Mouse (Mus musculus) mesoderm, embryonic 11.5 days (tissue): Measurements from ENCODE around the gene Zdhhc14.

Experiments
- DNase-seq: peaks from one replicate; pipeline ENCODE4 v3.0.0-alpha.2; 2012; ENCODE audit warnings: low read depth, low spot score

Zdhhc14 gene

DNA sequence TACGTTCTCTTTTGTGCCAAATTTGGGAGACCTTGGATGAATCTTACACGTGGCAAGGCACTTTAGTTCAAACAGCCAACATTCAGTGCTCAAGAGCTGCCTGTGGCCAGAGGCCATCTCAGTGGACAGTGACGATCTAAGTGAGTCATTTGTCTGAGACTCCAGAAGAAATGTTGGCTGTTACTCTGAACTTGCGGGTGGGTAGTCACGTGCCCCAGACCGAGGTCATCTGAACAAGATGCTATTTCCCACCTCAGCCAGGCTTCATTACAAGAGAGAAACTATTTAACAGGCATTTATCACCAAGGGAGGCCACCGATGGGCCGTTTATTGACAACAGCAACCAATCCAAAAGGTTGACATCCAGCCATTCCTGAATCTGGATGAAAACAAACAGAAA lies 174.3 kb downstream of the Zdhhc14 start:
- DNase-seq = no peak

DNA sequence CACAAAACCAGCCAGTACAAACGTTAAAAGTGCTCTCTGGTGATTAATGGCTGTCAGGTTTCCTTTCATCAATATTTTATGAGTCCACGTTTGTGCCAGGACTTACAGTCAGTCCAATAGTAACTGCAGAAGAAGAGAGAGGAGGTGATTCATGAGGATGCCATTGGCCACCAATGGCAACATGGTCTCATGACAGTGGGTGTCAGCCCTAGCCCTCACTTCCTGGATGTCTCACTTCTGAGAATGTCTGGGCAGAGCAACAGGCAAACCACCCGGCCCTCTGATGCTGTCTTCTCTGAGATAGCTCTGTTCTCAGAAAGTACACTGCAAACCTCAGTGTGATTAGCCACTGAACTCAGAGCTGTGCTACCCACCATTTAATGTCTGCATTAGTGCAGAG lies 176.1 kb downstream of the Zdhhc14 start:
- DNase-seq = no peak

DNA sequence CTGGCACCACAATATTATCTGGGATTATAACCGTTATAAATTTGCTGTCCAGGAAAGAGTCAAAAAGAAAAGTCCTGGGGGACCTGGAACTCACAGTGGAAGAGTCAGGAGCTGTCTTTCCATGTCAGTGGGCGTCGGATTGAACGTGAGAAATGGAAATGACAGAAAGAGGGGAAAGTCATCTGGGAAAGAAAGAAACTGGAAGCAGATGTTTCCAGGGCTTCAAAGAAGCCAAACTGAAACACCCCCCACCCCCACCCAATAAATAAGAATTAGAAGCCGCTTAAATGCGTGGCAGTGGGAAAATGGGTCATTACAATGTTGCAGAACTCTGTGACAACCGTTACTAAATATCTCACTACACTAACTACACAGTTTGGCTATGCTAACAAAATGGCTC lies 176.6 kb downstream of the Zdhhc14 start:
- no peak for DNase-seq

DNA sequence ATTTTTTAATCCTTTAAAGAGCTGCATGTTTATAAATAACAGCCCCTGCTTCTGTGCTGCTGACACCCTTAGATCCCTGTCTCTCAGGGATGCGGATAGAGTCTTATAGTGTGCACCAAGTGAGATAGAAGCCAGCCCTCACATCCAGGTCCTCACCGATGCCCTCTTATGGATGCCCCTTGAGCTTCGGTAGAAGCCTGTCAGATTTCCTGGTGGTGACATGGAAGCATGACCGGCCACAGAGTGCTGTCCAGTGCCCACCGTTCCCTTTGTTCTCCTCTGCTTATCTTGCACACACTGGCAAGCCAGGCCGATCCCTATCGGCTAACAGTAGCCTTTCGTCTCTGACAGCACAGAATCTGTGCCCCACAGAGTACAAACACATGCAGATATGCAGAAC lies 183.6 kb downstream of the Zdhhc14 start:
- no peak for DNase-seq

DNA sequence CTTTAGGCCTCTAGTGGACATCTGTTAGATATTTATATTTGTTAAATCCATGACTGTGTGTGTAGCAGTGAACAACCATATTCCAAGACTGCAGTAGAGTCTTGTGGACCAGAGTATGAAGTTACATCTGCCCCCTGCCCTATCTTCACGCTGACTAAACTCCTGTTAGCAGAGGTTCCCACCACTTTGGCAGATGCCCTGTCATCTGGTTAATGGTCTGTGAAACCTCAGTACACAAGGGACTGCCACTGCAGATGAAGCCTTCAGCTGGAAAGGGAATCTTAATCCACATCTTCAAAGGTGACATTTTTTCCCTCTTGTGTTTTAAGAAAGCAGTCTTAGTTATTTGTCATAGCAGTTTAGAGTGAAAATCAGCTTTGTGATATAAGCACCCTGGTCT lies 187.0 kb downstream of the Zdhhc14 start:
- DNase-seq = peak; percentile 45

DNA sequence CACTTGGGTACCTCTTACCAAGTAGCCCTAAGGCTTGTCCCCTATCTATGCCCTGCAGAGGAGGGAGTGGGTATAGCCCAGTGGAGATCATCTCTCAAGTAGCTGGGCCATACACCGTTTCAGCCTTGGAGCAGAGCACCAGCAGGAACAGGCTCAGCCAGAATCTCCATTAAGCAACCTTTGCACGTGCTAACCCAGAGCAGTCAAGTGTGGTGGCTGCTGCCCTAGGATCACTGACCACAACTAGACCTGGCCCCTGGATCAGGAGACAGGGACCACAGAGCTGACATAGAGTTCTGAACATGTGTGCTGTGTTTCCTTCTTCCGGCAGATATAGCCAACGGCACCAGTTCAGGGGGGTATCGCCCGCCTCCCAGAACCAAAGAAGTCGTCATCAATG lies 193.0 kb downstream of the Zdhhc14 start:
- DNase-seq = no peak

DNA sequence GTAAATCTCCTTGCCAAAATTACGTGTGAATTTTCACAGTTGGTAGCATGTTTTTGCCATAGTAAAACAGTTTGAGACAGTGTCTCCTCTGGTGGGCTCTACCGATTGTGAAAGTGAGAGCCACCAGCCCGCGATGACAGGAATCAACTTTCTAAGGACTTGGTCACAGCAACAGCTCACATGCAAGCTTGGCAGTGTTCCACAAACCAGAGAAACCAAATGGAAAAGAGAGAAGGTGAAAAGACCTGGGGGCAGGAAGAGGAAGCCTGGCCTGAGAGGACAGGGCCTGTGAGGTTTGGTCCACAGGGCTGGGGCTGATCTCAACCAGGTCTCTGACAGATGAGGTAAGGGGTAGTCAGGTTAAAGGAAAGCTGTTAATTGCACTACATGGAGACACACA lies 195.5 kb downstream of the Zdhhc14 start:
- DNase-seq = no peak

DNA sequence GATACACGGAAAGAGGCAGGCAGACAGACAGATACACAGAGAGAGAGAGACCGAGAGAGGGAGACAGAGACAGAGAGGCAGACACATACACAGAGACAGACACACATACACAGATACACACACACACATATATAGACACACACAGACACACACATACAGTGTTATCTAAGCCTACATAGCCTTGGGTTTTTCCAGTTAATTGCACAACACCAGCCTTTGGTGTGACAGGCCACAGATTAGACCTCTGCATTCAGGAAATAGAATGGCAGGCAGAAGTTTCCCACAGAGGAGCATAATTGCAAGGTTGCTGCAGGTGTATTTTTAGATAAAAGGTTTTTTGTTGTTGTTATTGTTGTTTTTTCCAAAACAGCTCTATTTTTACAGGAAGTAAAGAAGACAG lies 195.9 kb downstream of the Zdhhc14 start:
- DNase-seq = no peak

DNA sequence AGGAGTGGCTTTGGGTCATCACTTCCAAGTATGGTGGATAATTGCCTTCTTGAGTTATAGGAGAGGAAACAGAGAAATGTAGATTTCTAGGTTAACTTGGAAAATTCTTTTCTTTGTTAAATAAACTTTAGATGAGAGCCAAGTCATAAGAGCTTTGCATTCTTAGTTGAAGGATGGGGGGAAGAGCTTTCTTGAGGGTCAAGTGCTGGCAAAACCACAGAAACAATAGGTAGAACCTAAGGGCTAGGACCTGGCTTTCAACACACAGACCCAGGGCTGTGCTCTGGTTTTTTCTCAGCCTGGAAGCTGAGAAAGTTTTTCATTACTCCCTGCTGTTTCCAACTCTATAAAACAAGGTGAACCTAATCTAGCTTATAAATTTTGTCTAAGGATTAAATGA lies 196.3 kb downstream of the Zdhhc14 start:
- DNase-seq = no peak

DNA sequence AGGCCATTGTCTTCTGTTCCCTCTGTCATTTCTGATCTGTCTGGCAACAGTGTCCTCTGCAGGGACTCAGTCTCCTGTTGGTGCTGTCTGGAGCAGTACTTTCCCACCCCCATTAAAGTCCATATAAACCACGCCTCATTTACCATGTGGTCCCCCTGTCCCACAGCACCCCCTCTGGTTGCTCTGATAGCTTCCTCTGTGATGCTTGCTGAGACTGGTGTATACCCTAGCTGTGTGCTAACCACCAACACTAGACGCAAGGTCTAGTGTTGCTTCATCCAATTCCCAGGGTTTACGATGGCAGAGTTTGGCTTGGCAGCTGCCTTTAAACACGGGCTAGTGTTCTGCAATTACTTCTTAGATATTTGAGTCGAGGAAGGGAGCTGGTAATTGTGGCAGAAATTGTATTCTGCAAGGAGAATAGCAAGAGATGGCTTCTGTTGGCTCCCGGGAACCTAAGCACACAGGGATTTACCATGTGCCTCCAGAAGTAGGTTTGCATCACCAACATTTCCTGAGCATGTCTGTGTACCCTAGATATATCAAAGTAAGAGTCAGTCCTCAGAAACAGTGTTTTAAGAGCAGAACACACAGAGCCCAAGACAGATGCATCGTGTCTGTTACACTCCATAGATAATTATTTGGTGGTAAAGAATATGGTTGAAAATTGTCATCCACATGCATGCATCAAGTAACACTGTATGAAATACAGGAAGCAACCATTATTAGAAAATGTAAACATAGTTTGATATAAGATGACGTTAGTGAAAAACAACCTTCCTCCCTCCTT lies 198.6 kb downstream of the Zdhhc14 start:
- DNase-seq = no peak

DNA sequence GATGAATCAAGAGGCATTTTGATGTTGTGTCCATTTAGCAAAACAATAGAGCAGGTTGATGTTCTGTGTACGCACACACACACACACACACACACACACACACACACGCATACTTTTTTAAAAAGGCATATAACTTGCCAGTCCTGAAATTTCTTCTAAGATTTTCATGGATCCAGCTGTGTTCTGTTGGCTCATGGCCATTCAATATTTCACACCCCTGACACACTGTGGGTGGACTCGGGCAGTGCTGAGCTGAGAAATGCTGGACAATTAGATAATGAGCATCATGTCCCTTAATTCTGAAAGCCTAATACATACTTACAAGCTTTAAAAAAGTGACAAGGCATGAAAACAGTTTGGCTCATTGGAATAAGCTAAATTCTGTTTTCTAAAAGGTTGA lies 200.3 kb downstream of the Zdhhc14 start:
- DNase-seq = no peak

DNA sequence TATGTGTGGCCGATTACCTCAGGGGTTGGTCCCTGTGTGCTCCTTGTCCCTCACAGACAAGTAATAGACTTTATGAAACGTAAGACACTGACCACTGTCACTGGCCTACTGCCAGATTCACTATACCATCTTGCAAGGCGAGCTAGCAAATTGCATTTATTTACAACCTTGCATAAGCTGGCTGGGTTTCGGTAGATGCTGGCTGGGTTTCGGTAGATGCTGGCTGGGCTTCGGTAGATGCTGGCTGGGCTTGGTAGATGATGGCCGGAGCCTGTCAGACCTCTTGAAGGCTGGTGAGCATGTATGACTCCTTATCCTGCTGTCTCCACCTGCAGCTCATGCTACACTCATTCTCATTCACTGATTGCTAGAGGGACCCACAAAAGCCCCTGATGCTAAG lies 200.9 kb downstream of the Zdhhc14 start:
- no peak for DNase-seq

DNA sequence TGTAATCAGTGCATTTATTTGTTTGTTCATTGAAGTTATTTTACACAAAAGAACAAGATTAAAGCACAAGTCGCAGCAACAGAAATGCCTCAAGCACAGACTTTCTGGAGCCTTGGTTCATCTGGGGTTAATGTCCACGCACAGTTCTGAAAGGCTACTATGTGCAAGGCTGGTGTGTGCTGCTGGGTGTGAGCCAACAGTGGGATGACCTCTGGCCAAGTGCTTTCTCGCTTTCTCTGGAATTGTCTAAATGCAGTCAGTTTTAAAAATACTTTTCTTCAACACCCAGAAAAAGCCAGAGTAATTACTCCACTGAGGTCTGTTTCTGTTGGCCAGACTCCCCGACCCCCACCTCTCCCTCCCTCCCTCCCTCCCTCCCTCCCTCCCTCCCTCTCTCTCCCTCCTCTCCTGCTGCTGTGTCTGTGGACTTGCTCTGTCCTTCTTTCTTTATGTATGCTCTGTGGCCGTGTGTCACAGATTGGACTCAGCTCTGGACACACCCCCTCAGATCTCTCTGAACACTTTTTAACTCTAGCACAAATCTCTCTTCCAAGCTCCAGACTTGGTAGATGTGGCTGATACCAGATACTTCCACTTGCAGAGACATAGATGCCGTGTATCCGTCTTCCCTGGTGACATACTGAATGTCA lies 206.2 kb downstream of the Zdhhc14 start:
- DNase-seq = no peak

DNA sequence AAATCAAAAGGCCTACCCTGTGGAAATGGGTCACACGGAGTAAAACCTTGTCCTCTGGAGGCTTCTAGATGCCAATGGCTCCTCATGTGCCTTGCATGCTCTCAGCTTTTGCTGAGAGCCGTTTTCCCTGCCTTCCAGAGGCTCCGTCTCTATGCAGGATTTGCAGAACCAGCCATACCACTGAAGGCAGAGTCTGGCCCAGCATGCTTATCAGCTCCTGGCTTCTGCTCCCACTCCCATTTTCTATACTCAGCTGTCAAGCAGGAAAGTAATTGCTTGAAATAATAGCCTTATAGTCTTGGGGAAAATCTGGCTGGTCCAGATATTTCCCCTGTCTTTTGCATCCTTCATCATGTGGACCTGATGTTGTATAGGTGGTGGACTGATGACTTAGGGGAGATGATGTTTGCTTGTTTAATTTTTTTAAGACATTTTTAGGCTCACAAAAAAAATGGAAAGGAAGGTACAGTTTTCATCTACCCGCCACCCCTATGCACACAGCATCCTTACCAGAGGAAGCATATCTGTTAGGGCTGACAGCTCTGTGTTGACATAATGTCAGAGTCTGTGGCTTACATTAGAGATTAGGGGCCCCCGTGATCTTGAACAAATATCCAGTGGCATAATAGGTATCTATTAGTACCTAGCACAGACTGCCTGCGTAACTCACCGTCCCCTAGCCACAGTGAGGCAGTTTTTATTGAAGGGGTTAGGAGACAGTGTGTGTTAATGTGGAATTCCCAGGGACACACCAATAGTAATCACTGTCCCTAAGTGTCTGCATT lies 218.2 kb downstream of the Zdhhc14 start:
- no peak for DNase-seq

DNA sequence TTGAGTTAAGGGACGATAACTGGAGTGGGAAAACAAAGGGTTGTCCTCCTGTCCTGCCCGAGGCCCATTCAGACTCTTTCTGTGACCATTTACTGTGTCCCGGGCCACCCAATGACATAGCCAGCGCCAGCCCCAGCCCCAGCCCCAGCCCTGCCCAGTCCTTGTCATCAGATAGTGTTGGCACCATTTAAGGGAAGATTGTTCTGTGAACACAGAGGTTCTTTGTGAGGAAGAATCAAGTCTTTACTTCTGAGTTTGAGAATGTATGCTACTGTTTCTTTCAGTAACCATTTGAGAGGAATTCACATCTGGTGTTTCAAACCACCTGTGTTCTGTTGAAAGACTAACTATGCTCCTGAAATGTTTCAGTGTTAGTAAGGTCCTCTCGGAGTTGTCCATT lies 219.5 kb downstream of the Zdhhc14 start:
- DNase-seq = no peak

DNA sequence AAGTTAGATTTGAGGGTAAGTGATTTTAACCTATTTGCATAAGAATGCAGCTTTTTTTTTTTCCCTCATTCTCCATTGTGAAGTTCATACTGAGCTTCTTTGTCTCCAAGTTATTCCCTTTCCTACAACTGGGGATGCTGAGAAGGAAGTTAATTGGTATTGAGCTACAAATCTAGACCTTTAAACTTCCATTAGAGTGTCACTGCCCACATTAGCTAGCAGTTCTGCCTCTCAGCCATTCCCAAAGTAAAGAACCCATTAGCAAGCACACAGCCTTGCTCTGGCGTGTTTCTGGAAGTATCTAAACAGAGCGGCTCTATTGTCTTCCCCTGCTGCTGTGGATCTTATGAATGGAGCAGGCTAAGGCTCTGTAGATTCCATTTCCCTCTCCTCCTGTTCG lies 220.8 kb downstream of the Zdhhc14 start:
- no peak for DNase-seq

DNA sequence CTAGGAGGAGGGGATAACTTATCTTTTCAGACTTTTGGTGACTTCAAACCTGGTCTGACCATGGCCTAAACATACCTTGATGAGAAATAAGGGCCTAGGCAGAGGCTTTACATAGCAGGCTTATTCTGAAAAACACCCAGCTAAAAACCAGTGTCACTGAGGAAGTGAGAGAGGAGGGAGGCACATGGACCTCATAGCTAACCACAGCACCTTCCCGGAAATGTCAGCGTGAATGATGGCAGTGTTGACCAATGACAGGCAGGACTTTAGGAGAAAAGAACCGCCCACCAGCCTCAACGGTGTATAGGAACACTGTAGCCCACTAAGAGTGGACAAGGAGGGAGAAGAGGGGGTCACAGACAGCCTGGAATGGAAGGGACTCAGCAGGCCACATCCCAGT lies 224.6 kb downstream of the Zdhhc14 start:
- no peak for DNase-seq

DNA sequence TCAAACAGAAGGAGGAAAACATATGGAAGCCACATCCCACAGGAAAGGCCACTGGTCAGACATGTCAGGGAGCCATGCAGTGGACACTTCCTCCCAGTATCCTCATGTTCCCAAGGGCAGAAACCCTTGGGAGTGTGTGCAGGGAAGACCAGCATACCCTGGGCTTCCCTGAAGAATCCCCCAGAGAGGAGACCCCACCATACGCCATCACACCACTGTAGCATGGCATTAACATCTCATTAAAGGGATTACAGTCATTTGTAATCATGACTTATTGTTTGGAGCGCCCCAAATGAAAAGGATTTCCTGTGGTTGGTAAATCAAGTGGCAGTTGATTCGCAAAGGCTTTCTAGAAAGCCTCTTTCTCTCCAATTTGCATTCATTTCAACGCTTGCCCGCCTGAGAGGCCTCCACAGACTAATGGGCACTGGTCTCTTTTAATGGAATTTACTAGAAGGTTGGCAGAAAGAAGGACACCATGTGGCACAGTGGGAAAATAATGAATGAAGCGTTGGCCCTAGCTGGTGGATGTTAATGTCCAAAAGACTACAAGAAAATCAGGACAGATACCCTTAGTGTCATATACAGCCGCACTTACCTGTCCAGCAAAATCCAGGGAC lies 226.5 kb downstream of the Zdhhc14 start:
- no peak for DNase-seq

DNA sequence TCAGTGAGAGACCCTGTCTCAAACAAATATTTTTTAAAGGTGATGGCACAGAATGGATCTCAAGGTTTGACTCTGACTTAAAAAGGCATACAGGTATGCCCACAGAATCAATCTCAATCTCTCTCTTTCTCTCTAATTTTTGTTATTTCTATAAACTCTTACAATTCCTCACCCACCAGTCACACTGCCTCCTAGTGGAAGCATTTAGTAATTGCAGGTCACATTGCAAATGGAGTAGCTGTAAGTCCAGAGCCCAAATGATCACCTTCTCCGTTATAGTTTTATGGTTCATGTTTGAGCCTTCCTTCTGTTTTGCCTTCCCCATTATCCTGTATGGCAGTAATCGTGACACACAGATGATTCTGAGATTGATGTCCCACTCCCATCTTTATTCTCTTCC lies 230.4 kb downstream of the Zdhhc14 start:
- no peak for DNase-seq

DNA sequence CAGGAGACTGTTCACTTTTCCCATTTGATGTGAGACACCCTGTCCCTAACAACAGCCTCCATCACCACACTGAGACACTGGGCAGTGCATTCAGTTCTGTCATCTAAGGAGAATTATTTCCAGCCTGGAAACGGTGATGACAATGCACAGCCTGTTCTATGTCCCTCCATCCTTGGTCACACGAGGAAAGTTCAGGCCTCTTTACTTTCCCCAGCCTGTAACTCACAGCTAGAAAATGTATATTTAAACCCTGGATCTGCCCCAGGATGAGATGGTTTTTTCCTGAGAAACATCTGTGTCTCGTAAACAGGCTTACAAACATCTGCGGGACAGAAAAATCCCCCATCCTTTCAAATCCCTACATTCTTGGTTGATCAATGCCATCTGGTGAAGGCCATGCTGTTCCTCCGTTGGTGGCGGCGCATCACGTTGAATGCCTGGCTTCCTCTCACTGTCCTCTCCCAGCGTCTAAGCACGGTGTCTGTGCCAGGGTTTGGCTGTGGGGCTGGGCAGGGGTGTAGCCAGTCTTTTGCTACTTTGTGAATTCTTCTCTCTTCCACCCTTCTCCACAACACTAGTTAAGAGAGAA lies 231.3 kb downstream of the Zdhhc14 start:
- DNase-seq = peak; percentile 44

DNA sequence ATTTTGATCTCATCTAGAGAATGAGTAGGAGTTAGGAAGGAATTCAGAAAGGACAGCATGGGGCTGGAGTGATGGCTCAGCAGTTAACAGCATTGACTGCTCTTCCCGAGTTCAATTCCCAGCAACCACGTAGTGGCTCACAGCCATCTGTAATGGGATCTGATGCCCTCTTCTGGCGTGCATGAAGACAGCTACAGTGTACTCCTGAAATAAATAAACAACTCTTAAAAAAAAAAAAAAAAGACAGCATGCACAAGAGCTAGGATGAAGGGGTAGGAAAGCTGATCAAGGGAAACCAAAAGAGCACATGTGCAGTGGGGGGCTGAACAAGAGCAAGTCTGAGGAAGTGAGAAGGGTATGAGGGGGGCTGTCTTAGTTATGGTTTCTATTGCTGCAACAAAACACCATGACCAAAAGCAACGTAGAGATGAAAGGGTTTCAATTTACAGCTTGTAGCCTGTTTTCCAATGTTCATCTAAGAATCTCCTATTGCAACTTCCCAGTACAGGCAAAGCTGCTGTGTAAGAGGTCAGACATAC lies 237.3 kb downstream of the Zdhhc14 start:
- no peak for DNase-seq

DNA sequence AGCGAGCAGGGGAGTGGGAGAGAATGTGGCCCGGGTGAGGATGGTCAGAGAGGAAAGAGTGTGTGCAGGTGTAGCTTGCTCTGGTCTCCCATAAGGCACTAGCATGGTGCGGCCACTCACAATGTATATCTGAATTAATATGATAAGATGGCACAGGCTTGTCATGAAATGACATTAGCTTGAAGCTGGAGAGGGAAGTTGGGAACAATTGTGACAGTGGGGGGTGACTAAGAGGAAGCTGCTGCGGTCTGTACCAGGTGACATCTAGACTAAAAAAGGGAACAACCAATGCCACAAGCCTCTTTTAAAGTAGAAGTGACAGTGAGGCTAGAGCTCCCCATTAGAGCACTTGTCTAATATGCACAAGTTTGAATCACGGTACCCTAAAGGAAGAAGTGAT lies 238.2 kb downstream of the Zdhhc14 start:
- no peak for DNase-seq
